Mouse (Mus musculus): ENCODE results near the gene Muc3a. TPM values are rescaled to one million over a fixed set of nuclear protein-coding genes. Genes with fewer than 3 reads are reported as not detected.

The Muc3a gene
- polyA plus RNA-seq, 1 experiment from 2014 or later = not detected

GRCm38 (mm10) chr5:137179646-137180374, 32.4 kb downstream of the Muc3a start:
- no peak for ATAC-seq (replicated peaks; ENCODE audit: low FRiP score)
- 86% methylated on average over 8 of the region's 8 CpGs for WGBS
- DNase-seq (ENCODE audit: low spot score) = no peak

GRCm38 (mm10) chr5:137173967-137174366, 38.2 kb downstream of the Muc3a start:
- Histone ChIP-seq H3K4me2 (ENCODE audit: low read depth, low read length, severe bottlenecking) (no peak overlapping the region), H3K9ac (ENCODE audit: low read length) (no peak overlapping the region), H3K27ac (ENCODE audit: low read depth, low read length) (no peak overlapping the region), H3K9me3 (ENCODE audit: control insufficient read depth, low read length) (no peaks in the 10 kb centered on the region), H3K4me1 (replicated peaks; ENCODE audit: control insufficient read depth, insufficient read depth, low read length) (no peaks in the 10 kb centered on the region), H3K4me3 (ENCODE audit: low read depth, low read length) (no peak overlapping the region), H3K27me3 (ENCODE audit: control insufficient read depth, insufficient read depth, low read length) (no peaks in the 10 kb centered on the region), H3K36me3 (ENCODE audit: control insufficient read depth, insufficient read depth, low read length) (no peaks in the 10 kb centered on the region)
- WGBS = 87% methylated on average over 6 of the region's 6 CpGs
- no peak for DNase-seq (ENCODE audit: low spot score)
- no peak for ATAC-seq (replicated peaks; ENCODE audit: low FRiP score)

More at GRCm38 (mm10) chr5:137179646-137180374, 32.4 kb downstream of the Muc3a start:
- no peak overlapping the region for H3K27ac ChIP-seq (ENCODE audit: low read depth, low read length)
- no peak overlapping the region for H3K4me2 ChIP-seq (ENCODE audit: low read depth, low read length, severe bottlenecking)
- no peaks in the 10 kb centered on the region for H3K36me3 ChIP-seq (ENCODE audit: control insufficient read depth, insufficient read depth, low read length)
- H3K9me3 ChIP-seq (ENCODE audit: control insufficient read depth, low read length) = no peaks in the 10 kb centered on the region
- H3K4me1 ChIP-seq (replicated peaks; ENCODE audit: control insufficient read depth, insufficient read depth, low read length) = no peaks in the 10 kb centered on the region
- H3K9ac ChIP-seq (ENCODE audit: low read length) = no peak overlapping the region
- H3K4me3 ChIP-seq (ENCODE audit: low read depth, low read length) = no peak overlapping the region
- H3K27me3 ChIP-seq (ENCODE audit: control insufficient read depth, insufficient read depth, low read length) = no peaks in the 10 kb centered on the region

DNA sequence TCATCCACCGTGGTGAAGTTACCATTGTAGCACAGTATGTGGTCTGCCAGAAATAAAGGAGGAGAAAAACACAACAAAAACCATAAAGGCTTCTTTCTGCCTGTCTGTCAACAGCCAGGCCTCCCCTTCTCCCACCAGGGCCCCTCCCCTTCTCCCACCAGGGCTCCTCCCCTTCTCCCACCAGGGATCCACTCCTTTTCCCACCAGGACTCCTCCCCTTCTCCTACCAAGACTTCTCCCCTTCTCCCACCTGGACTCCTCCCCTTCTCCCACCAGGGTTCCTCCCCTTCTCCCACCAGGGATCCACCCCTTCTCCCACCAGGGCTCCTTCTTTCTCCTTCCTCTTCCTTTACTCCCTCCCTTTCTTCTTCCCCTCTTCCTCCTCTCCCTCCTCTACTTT, 39.6 kb downstream of the Muc3a start:
- no peaks in the 10 kb centered on the region for H3K4me1 ChIP-seq (replicated peaks; ENCODE audit: control insufficient read depth, insufficient read depth, low read length)
- no peaks in the 10 kb centered on the region for H3K9me3 ChIP-seq (ENCODE audit: control insufficient read depth, low read length)
- no peak overlapping the region for H3K9ac ChIP-seq (ENCODE audit: low read length)
- H3K4me3 ChIP-seq (ENCODE audit: low read depth, low read length) = no peak overlapping the region
- H3K4me2 ChIP-seq (ENCODE audit: low read depth, low read length, severe bottlenecking) = no peak overlapping the region
- no peaks in the 10 kb centered on the region for H3K27me3 ChIP-seq (ENCODE audit: control insufficient read depth, insufficient read depth, low read length)
- ATAC-seq (replicated peaks; ENCODE audit: low FRiP score) (no peak), DNase-seq (ENCODE audit: low spot score) (no peak)
- WGBS = 18% methylated on average over 1 of the region's 1 CpGs
- no peak overlapping the region for H3K27ac ChIP-seq (ENCODE audit: low read depth, low read length)
- H3K36me3 ChIP-seq (ENCODE audit: control insufficient read depth, insufficient read depth, low read length) = no peaks in the 10 kb centered on the region

DNA sequence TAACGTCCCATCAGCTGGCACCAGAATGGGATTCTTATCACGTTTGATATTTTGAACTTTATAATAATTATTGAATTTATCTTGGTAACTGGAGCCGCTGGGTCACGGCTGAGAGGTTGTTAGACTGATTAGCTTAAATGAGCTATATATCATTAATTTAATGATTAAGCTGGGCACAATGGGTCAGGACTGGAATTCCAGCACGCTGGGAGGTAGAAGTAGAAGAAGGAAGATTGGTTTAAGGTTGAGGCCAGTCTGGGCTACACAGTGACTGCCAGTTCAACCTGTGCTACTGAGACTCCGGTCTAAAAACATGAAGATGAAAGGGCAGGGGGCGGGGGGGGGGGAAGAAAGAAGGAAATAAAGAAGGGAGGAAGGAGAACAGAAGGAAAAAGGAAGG, 40.7 kb downstream of the Muc3a start:
- Histone ChIP-seq H3K36me3 (ENCODE audit: control insufficient read depth, insufficient read depth, low read length) (no peaks in the 10 kb centered on the region), H3K9ac (ENCODE audit: low read length) (no peak overlapping the region), H3K4me1 (replicated peaks; ENCODE audit: control insufficient read depth, insufficient read depth, low read length) (no peaks in the 10 kb centered on the region), H3K27me3 (ENCODE audit: control insufficient read depth, insufficient read depth, low read length) (no peaks in the 10 kb centered on the region), H3K4me2 (ENCODE audit: low read depth, low read length, severe bottlenecking) (no peak overlapping the region), H3K27ac (ENCODE audit: low read depth, low read length) (no peak overlapping the region), H3K4me3 (ENCODE audit: low read depth, low read length) (no peak overlapping the region), H3K9me3 (ENCODE audit: control insufficient read depth, low read length) (no peaks in the 10 kb centered on the region)
- WGBS = 86% methylated on average over 7 of the region's 7 CpGs
- ATAC-seq (replicated peaks; ENCODE audit: low FRiP score) (no peak), DNase-seq (ENCODE audit: low spot score) (no peak)

GRCm38 (mm10) chr5:137170836-137171380, 41.3 kb downstream of the Muc3a start:
- Histone ChIP-seq H3K9ac (ENCODE audit: low read length) (no peak overlapping the region), H3K27ac (ENCODE audit: low read depth, low read length) (no peak overlapping the region), H3K36me3 (ENCODE audit: control insufficient read depth, insufficient read depth, low read length) (no peaks in the 10 kb centered on the region), H3K27me3 (ENCODE audit: control insufficient read depth, insufficient read depth, low read length) (no peaks in the 10 kb centered on the region), H3K9me3 (ENCODE audit: control insufficient read depth, low read length) (no peaks in the 10 kb centered on the region), H3K4me1 (replicated peaks; ENCODE audit: control insufficient read depth, insufficient read depth, low read length) (no peaks in the 10 kb centered on the region), H3K4me2 (ENCODE audit: low read depth, low read length, severe bottlenecking) (no peak overlapping the region), H3K4me3 (ENCODE audit: low read depth, low read length) (no peak overlapping the region)
- 81% methylated on average over 9 of the region's 9 CpGs for WGBS
- no peak for ATAC-seq (replicated peaks; ENCODE audit: low FRiP score)
- DNase-seq (ENCODE audit: low spot score) = peak; percentile 8

- Histone ChIP-seq H3K4me1 (replicated peaks; ENCODE audit: control insufficient read depth, insufficient read depth, low read length) (no peaks in the 10 kb centered on the region), H3K9me3 (ENCODE audit: control insufficient read depth, low read length) (no peaks in the 10 kb centered on the region), H3K4me2 (ENCODE audit: low read depth, low read length, severe bottlenecking) (no peak overlapping the region), H3K4me3 (ENCODE audit: low read depth, low read length) (no peak overlapping the region), H3K27me3 (ENCODE audit: control insufficient read depth, insufficient read depth, low read length) (no peaks in the 10 kb centered on the region), H3K27ac (ENCODE audit: low read depth, low read length) (no peak overlapping the region), H3K36me3 (ENCODE audit: control insufficient read depth, insufficient read depth, low read length) (no peaks in the 10 kb centered on the region), H3K9ac (ENCODE audit: low read length) (no peak overlapping the region)
- DNase-seq (ENCODE audit: low spot score) = no peak
- no peak for ATAC-seq (replicated peaks; ENCODE audit: low FRiP score)
- 81% methylated on average over 6 of the region's 6 CpGs for WGBS
Observed at GRCm38 (mm10) chr5:137167539-137167938, 44.6 kb downstream of the Muc3a start.

DNA sequence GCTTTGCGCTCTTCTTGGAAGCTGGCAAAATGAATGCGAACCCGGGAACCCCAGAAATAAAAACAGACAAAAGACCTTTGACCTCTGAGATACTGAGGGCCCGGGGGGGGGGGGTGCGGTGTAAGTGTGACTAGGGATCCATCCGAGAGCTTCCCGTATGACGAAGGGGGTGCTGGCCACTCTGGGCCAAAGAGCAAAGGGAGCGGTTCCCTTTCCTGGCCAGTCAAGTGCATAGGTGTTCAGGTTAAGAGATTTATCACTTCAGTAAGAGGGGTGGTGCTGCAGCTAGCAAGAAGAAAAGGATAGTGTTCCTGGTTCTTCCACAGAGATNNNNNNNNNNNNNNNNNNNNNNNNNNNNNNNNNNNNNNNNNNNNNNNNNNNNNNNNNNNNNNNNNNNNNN, 46.2 kb downstream of the Muc3a start:
- H3K36me3 ChIP-seq (ENCODE audit: control insufficient read depth, insufficient read depth, low read length) = no peaks in the 10 kb centered on the region
- DNase-seq (ENCODE audit: low spot score) (no peak), ATAC-seq (replicated peaks; ENCODE audit: low FRiP score) (no peak)
- H3K4me2 ChIP-seq (ENCODE audit: low read depth, low read length, severe bottlenecking) = no peak overlapping the region
- WGBS = 84% methylated on average over 9 of the region's 9 CpGs
- no peaks in the 10 kb centered on the region for H3K27me3 ChIP-seq (ENCODE audit: control insufficient read depth, insufficient read depth, low read length)
- no peak overlapping the region for H3K9ac ChIP-seq (ENCODE audit: low read length)
- no peak overlapping the region for H3K4me3 ChIP-seq (ENCODE audit: low read depth, low read length)
- no peaks in the 10 kb centered on the region for H3K4me1 ChIP-seq (replicated peaks; ENCODE audit: control insufficient read depth, insufficient read depth, low read length)
- H3K9me3 ChIP-seq (ENCODE audit: control insufficient read depth, low read length) = no peaks in the 10 kb centered on the region
- H3K27ac ChIP-seq (ENCODE audit: low read depth, low read length) = no peak overlapping the region

DNA sequence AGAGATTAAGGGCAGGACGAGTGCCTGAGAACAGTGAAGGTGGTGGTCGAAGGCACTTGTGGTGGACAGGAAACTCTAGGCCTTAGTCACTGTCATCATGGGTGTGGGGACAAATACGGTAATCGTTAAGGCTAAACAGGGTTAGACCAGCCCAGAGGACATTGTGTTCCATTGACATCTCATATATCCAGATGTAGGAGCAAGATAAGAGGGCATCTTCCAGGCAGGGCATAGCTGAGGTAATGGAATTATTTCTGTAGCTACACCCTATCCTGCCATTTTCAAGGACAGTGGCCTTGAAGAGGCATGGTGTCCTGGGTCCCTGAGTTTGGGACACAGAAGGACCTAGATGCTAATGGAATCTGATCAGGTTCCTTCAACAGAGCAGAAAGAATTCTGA, 50.3 kb downstream of the Muc3a start:
- H3K27me3 ChIP-seq (ENCODE audit: control insufficient read depth, insufficient read depth, low read length) = no peaks in the 10 kb centered on the region
- DNase-seq (ENCODE audit: low spot score) = no peak
- peaks cover 2% of the 10 kb centered on the region; the same call in 1 of the 2 replicates for H3K9me3 ChIP-seq (ENCODE audit: control insufficient read depth, low read length)
- no peak overlapping the region for H3K4me3 ChIP-seq (ENCODE audit: low read depth, low read length)
- H3K36me3 ChIP-seq (ENCODE audit: control insufficient read depth, insufficient read depth, low read length) = no peaks in the 10 kb centered on the region
- no peaks in the 10 kb centered on the region for H3K4me1 ChIP-seq (replicated peaks; ENCODE audit: control insufficient read depth, insufficient read depth, low read length)
- no peak overlapping the region for H3K4me2 ChIP-seq (ENCODE audit: low read depth, low read length, severe bottlenecking)
- H3K9ac ChIP-seq (ENCODE audit: low read length) = no peak overlapping the region
- no peak for ATAC-seq (replicated peaks; ENCODE audit: low FRiP score)
- 80% methylated on average over 4 of the region's 4 CpGs for WGBS
- H3K27ac ChIP-seq (ENCODE audit: low read depth, low read length) = no peak overlapping the region

- 31% methylated on average over 11 of the region's 11 CpGs for WGBS
- Histone ChIP-seq H3K27me3 (ENCODE audit: control insufficient read depth, insufficient read depth, low read length) (no peaks in the 10 kb centered on the region), H3K9ac (ENCODE audit: low read length) (no peak overlapping the region), H3K27ac (ENCODE audit: low read depth, low read length) (no peak overlapping the region), H3K4me3 (ENCODE audit: low read depth, low read length) (no peak overlapping the region), H3K9me3 (ENCODE audit: control insufficient read depth, low read length) (peaks cover 3% of the 10 kb centered on the region; the same call in 1 of the 2 replicates), H3K4me1 (replicated peaks; ENCODE audit: control insufficient read depth, insufficient read depth, low read length) (no peaks in the 10 kb centered on the region), H3K36me3 (ENCODE audit: control insufficient read depth, insufficient read depth, low read length) (no peaks in the 10 kb centered on the region), H3K4me2 (ENCODE audit: low read depth, low read length, severe bottlenecking) (no peak overlapping the region)
- ATAC-seq (replicated peaks; ENCODE audit: low FRiP score) (no peak), DNase-seq (ENCODE audit: low spot score) (no peak)
Observed at GRCm38 (mm10) chr5:137159461-137159860, 52.7 kb downstream of the Muc3a start.
